Mouse (Mus musculus) embryonic fibroblast, embryonic 13.5 days (primary cell): Measurements from ENCODE around the gene Slc15a1.

ENCODE experiments used
- CTCF ChIP-seq: IDR thresholded peaks from 2 replicates; pipeline ENCODE4 v1.5.1; 2011; ENCODE audit warnings: mild to moderate bottlenecking, control low read depth, low read length, moderate library complexity, borderline replicate concordance; ENCODE audit not compliant: insufficient read depth
- POLR2A ChIP-seq: IDR thresholded peaks from 2 replicates; pipeline ENCODE4 v1.6.1; 2011; ENCODE audit warnings: low read depth, mild to moderate bottlenecking, control low read depth, low read length, moderate library complexity

DNA sequence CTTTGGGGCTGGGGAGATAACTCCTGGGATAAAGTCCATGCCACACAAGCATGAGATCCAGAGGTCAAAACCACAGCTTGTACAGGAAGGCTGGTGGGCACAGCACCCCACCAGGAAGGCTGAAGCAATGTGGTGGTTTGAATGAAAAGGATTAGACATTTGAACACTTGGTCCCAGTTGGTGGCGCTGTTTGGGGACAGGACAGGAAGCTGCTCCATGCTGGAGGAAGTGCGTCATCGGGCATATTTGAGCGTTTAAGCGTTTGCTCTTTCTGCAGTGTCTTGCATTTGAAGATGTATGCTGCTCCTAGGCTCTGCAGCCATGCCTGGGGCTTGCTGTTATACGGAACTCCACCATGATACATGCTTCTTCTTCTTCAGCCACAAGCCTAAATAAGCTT, 64.2 kb downstream of the Slc15a1 start:
- TF ChIP-seq CTCF = no peak
- no peak for TF ChIP-seq POLR2A
